In genomic region chr7:96470821-96471220, GRCm38 (mm10) we compare ENCODE assay signal across 24 mouse cellular contexts.
DNase-seq lines count a peak whose midpoint lies in the region; ATAC-seq and TF ChIP-seq lines count a peak whose summit lies in the region.
"Had no signal": no experiment of that assay in that cellular context is flagged by ENCODE, and none has a peak within 500 bp of the region (broad histone marks: within the 10 kb centered on the region; RNA-seq: fewer than 3 reads in every experiment).

No protein-coding gene starts in this region.

- no peaks in the 10 kb centered on the region for H3K9me3 ChIP-seq in forebrain, embryonic 16.5 days (ENCODE audit: control insufficient read depth, low read length)
- H3K9me3 ChIP-seq in forebrain, embryonic 10.5 days = no peaks in the 10 kb centered on the region
- H3K9me3 ChIP-seq: embryonic facial prominence, embryonic 10.5 days; embryonic facial prominence, embryonic 13.5 days; hindbrain, embryonic 12.5 days; hindbrain, embryonic 15.5 days had no signal

- WGBS in forebrain, embryonic 16.5 days = 57% methylated on average over 6 of the region's 6 CpGs
- 88% methylated on average over 6 of the region's 6 CpGs for WGBS in forebrain, embryonic 10.5 days

- no peak for TF ChIP-seq POLR2A in brain, embryonic 14.5 days (IDR thresholded peaks at IDR 0.05; ENCODE audit: borderline replicate concordance, extremely low read depth, insufficient read depth, insufficient read length, poor library complexity, severe bottlenecking)

- H3K4me3 ChIP-seq in forebrain, embryonic 16.5 days (replicated peaks; ENCODE audit: low read length) = no peak overlapping the region
- no peak overlapping the region for H3K4me3 ChIP-seq in forebrain, embryonic 10.5 days
- H3K4me3 ChIP-seq in layer of hippocampus, adult 2 months = no peak overlapping the region
- H3K4me3 ChIP-seq: embryonic facial prominence, embryonic 10.5 days; embryonic facial prominence, embryonic 13.5 days; erythroblast, embryonic 14.5 days; heart, adult 2 months; hindbrain, embryonic 12.5 days; hindbrain, embryonic 15.5 days had no signal

- H3K27ac ChIP-seq in forebrain, embryonic 16.5 days (ENCODE audit: low read length) = peak overlapping the region; percentile 51; the same call in 1 of the 2 replicates
- no peak overlapping the region for H3K27ac ChIP-seq in forebrain, embryonic 10.5 days
- H3K27ac ChIP-seq in layer of hippocampus, adult 2 months = no peak overlapping the region; the same call in 1 of the 2 replicates
- H3K27ac ChIP-seq: embryonic facial prominence, embryonic 10.5 days; embryonic facial prominence, embryonic 13.5 days; heart, adult 2 months; hindbrain, embryonic 12.5 days; hindbrain, embryonic 15.5 days had no signal

- peaks cover 24% of the 10 kb centered on the region for H3K4me1 ChIP-seq in forebrain, embryonic 16.5 days (replicated peaks; ENCODE audit: control insufficient read depth, insufficient read depth, low read length)
- H3K4me1 ChIP-seq in forebrain, embryonic 10.5 days = no peaks in the 10 kb centered on the region
- H3K4me1 ChIP-seq: embryonic facial prominence, embryonic 10.5 days; hindbrain, embryonic 12.5 days had no signal

- no peak overlapping the region for H3K4me2 ChIP-seq in forebrain, embryonic 16.5 days (ENCODE audit: low read length)
- H3K4me2 ChIP-seq: embryonic facial prominence, embryonic 13.5 days; heart, embryonic 11.5 days; hindbrain, embryonic 12.5 days; hindbrain, embryonic 15.5 days had no signal

- no peaks in the 10 kb centered on the region for H3K27me3 ChIP-seq in forebrain, embryonic 16.5 days (replicated peaks; ENCODE audit: control insufficient read depth, insufficient read depth, low read length)
- H3K27me3 ChIP-seq in forebrain, embryonic 10.5 days (ENCODE audit: poor library complexity, severe bottlenecking) = no peaks in the 10 kb centered on the region
- H3K27me3 ChIP-seq: embryonic facial prominence, embryonic 13.5 days; hindbrain, embryonic 12.5 days; hindbrain, embryonic 15.5 days had no signal

- no peaks in the 10 kb centered on the region for H3K36me3 ChIP-seq in forebrain, embryonic 16.5 days (ENCODE audit: control insufficient read depth, insufficient read depth)
- no peaks in the 10 kb centered on the region for H3K36me3 ChIP-seq in forebrain, embryonic 10.5 days (replicated peaks)
- H3K36me3 ChIP-seq: embryonic facial prominence, embryonic 10.5 days; embryonic facial prominence, embryonic 13.5 days; hindbrain, embryonic 12.5 days; hindbrain, embryonic 15.5 days had no signal

- ATAC-seq in forebrain, embryonic 16.5 days = no peak
- ATAC-seq: CD4-positive, CD25-positive, alpha-beta regulatory T cell, adult 4 months had no signal

- no peak for DNase-seq in forebrain, embryonic 10.5 days (ENCODE audit: extremely low spot score, low spot score)
- DNase-seq in layer of hippocampus, adult 11-12 months (ENCODE audit: low spot score) = peak; percentile 30
- DNase-seq in layer of hippocampus, postnatal 25 days (ENCODE audit: extremely low spot score in 1 of 2, low spot score in 1 of 2) = no peak
- peak; percentile 59 for DNase-seq in brain, embryonic 14.5 days (ENCODE audit: low read depth)
- peak; percentile 27 to 52 for DNase-seq in layer of hippocampus, adult 2 months (ENCODE audit: low spot score in 2 of 2)
- DNase-seq in frontal cortex, postnatal 14 days (ENCODE audit: low spot score in 2 of 2) = no peak
- no peak for DNase-seq in lung, postnatal 36 days
- DNase-seq: adrenal gland, adult 2 months; adrenal gland, postnatal 14 days; cerebellum, adult 11-12 months; cerebellum, adult 8-10 months; cerebellum, postnatal 10 days; cerebellum, postnatal 36 days; embryo, embryonic 11 days; gastrocnemius, postnatal 25 days; heart, adult 2 months had no signal

- no peak for TF ChIP-seq CTCF in brain, embryonic 14.5 days (IDR thresholded peaks at IDR 0.05; ENCODE audit: borderline replicate concordance, extremely low read depth, insufficient read depth, insufficient read length)
- no peak for TF ChIP-seq CTCF in layer of hippocampus, adult 2 months (conservative IDR thresholded peaks at IDR 0.05)

- no peak overlapping the region for H3K9ac ChIP-seq in forebrain, embryonic 16.5 days (replicated peaks; ENCODE audit: low read depth, low read length)
- H3K9ac ChIP-seq: embryonic facial prominence, embryonic 13.5 days; hindbrain, embryonic 12.5 days; hindbrain, embryonic 15.5 days had no signal

Comparison
In these comparisons a context has a peak if more than half of its experiments do, and no peak if none do; other contexts are left out.
1. DNase-seq: peak in layer of hippocampus, adult 11-12 months (single experiment), brain, embryonic 14.5 days (single experiment) and layer of hippocampus, adult 2 months (2 of 2); none in forebrain, embryonic 10.5 days (single experiment), layer of hippocampus, postnatal 25 days (0 of 2), frontal cortex, postnatal 14 days (0 of 2) and lung, postnatal 36 days (single experiment).